Mouse (Mus musculus) embryonic fibroblast, embryonic 13.5 days (primary cell): ENCODE results near the gene Gtf2ird1. TPM values are rescaled to one million over a fixed set of nuclear protein-coding genes. Genes with fewer than 3 reads are reported as not detected.

ENCODE experiments used
- H3K27ac ChIP-seq: 2 replicates; pipeline ENCODE4 v1.5.1; 2012; ENCODE audit warnings: low read length, control low read depth, inconsistent platforms; ENCODE audit not compliant: insufficient read depth
- H3K4me1 ChIP-seq: 2 replicates; pipeline ENCODE4 v1.6.1; 2011; ENCODE audit warnings: low read length; ENCODE audit not compliant: control insufficient read depth, insufficient read depth
- H3K4me3 ChIP-seq: 2 replicates; pipeline ENCODE4 v1.5.1; 2011; ENCODE audit warnings: mild to moderate bottlenecking, control low read depth, low read length; ENCODE audit not compliant: insufficient read depth
- CTCF ChIP-seq: IDR thresholded peaks from 2 replicates; pipeline ENCODE4 v1.5.1; 2011; ENCODE audit warnings: mild to moderate bottlenecking, control low read depth, low read length, moderate library complexity, borderline replicate concordance; ENCODE audit not compliant: insufficient read depth
- POLR2A ChIP-seq: IDR thresholded peaks from 2 replicates; pipeline ENCODE4 v1.6.1; 2011; ENCODE audit warnings: low read depth, mild to moderate bottlenecking, control low read depth, low read length, moderate library complexity
- polyA plus RNA-seq: library from polyadenylated mRNA; stranded (reverse); fragments of >200 nt; gene quantifications from 2 replicates; pipeline ENCODE4 v1.2.4, GENCODE M21; 2011; ENCODE audit warnings: low read depth; ENCODE audit not compliant: missing spikeins, insufficient read length

Gtf2ird1 gene
- polyA plus RNA-seq, 1 experiment = 58.2 TPM

GRCm38 (mm10) chr5:134445895-134446294, 10.6 kb downstream of the Gtf2ird1 start:
- Histone ChIP-seq H3K4me1 (peaks cover 6% of the 10 kb centered on the region; the same call in 1 of the 2 replicates), H3K27ac (no peak overlapping the region), H3K4me3 (no peak overlapping the region)
- TF ChIP-seq POLR2A (no peak), CTCF (no peak)

DNA sequence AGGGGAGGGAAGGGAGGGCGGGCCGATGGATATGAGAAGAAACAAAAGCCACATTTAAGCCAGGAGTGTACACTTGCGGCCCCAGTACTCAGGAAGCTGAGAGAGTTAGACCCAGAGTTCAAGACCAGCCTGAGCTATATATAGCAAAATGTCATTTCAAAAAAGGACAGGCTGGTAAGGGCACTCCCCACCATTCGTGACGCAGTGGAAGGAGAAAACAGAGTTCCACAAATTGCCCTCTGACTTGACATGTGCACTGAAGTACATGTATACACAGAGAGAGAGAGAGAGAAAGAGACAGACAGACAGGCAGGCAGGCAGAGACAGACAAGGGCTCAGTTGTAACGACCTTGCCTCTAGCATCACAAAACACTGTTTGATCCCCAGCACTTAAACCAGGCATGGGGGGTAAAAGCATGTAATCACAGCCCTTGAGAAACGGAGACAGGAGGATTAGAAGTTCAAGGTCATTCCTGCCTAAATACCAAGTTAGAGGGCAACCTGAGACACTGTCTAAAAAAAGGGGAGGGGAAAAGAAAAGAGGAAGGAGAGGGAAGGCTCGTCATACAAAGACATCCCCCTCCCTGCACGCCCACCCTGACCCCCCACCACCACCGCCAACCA, 11.2 kb downstream of the Gtf2ird1 start:
- Histone ChIP-seq H3K27ac (no peak overlapping the region), H3K4me3 (no peak overlapping the region), H3K4me1 (peaks cover 8% of the 10 kb centered on the region; the same call in 1 of the 2 replicates)
- TF ChIP-seq POLR2A (no peak), CTCF (no peak)

DNA sequence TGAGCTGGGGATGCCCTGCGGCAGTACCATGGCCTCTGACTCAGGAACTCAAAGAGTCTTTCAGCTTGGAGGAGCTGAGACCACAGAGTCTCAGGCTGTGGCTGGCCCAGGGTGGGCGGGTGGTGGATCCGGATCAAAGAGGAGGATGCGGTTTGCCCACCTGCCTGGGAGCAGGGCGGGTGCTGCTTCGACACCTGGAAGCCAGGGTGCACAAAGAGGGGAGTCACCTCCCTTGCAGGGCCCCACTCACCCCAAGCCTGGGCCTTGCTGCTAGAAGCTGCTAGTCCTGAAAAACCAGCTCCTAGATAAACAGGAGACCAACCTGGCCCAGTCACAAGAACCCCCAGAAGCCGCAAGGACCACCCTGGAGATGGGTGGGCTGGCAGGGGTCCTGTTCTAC, 12.0 kb downstream of the Gtf2ird1 start:
- H3K27ac ChIP-seq = no peak overlapping the region
- peaks cover 10% of the 10 kb centered on the region; the same call in 1 of the 2 replicates for H3K4me1 ChIP-seq
- no peak overlapping the region for H3K4me3 ChIP-seq
- TF ChIP-seq POLR2A (no peak), CTCF (no peak)

DNA sequence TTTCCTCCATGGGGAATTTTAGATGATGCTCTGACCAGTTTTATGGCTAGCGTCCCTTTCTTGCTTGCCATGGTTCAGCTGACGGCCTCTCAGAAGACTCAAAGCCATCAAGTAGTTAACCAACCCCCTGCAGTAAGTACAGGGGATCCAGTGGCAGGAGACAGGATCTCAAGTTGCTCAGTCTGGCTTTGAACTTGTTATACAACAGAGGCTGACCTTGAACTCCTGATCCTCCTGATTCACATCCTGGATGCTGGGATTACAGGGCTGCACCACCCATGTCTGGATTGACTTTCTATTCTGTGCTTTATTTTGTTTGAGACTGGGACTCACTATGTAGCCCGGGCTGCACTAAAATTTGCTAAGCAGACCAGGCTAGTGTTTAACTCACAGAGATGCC, 14.4 kb downstream of the Gtf2ird1 start:
- TF ChIP-seq CTCF (no peak), POLR2A (no peak)
- Histone ChIP-seq H3K4me1 (peaks cover 11% of the 10 kb centered on the region; the same call in 1 of the 2 replicates), H3K4me3 (no peak overlapping the region)

DNA sequence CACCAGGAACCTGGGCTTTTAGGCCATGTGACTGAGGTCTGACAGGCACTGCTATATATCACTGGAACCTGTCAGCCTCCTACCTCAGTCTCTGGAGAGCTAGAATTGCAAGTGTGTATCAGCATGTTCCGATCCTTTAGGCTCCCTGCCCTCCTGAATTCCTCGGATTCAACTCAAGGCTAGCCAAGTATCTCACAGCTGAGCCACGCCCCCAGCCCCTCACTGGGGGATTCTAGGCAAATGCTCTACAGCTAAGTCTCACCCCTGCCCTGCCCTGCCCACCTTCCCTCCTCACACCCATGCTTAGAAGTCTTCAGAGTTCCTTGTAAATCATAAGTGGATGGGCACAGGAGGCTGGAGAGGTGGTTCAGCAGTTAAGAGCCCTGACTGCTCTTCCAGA, 15.4 kb downstream of the Gtf2ird1 start:
- no peak overlapping the region for H3K4me3 ChIP-seq
- peaks cover 11% of the 10 kb centered on the region; the same call in 1 of the 2 replicates for H3K4me1 ChIP-seq
- no peak overlapping the region for H3K27ac ChIP-seq
- TF ChIP-seq CTCF (no peak), POLR2A (no peak)

More for the DNA sequence above, 14.4 kb downstream of the Gtf2ird1 start:
- no peak overlapping the region for H3K27ac ChIP-seq

DNA sequence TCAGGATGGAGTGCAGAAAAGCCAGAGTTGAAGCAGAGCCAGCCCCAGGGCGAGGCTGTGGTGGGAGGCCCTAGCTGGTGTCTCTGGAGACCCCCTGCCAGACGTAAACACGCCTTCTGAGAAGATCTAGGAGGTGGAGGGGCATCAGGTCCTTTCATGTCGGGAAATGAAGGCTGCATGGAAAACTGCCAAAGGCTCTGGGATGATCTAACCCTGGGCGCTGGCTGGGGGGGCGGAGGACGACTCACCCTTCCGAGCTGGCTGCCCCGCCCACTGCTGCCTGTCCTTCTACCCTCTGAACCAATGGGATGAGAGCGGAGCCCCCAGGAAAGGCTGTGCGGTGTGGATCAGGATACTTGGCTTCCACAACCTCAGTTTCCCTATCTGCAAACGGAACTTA, 16.4 kb downstream of the Gtf2ird1 start:
- Histone ChIP-seq H3K4me1 (0 out of 2 replicates have a peak, but pooled peaks cover 8% of the 10 kb centered on the region), H3K4me3 (no peak overlapping the region), H3K27ac (peak overlapping the region; percentile 5; the same call in 1 of the 2 replicates)
- no peak for TF ChIP-seq POLR2A
- TF ChIP-seq CTCF = no peak

- Histone ChIP-seq H3K4me3 (no peak overlapping the region), H3K4me1 (0 out of 2 replicates have a peak, but pooled peaks cover 8% of the 10 kb centered on the region), H3K27ac (no peak overlapping the region)
- TF ChIP-seq CTCF = no peak
- no peak for TF ChIP-seq POLR2A
Measured at GRCm38 (mm10) chr5:134439481-134439880, 17.0 kb downstream of the Gtf2ird1 start.

- no peak overlapping the region for H3K27ac ChIP-seq
- H3K4me1 ChIP-seq = 0 out of 2 replicates have a peak, but pooled peaks cover 8% of the 10 kb centered on the region
- H3K4me3 ChIP-seq = no peak overlapping the region
- TF ChIP-seq POLR2A = no peak
- TF ChIP-seq CTCF = no peak
Measured at GRCm38 (mm10) chr5:134438676-134439425, 17.7 kb downstream of the Gtf2ird1 start.

DNA sequence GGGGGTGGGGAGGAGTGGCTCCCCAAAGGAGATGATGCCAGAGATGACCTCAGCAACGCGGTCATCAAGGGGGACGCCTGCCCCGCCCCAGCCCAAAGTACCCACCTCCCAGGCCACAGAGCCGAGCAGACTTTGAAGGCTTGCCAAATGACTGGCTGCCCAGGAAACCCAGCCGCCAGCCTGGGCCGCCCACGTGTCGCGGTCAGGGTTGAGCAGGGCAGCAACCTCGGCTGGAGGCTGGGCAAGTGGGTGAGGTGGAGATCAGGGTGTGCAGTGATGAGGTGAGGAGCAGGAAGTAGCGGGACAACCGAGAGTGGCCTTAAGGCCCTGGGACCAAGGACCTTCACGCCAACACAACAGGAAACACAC, 19.1 kb downstream of the Gtf2ird1 start:
- H3K27ac ChIP-seq = no peak overlapping the region

More for the DNA sequence above, 19.1 kb downstream of the Gtf2ird1 start:
- 0 out of 2 replicates have a peak, but pooled peaks cover 8% of the 10 kb centered on the region for H3K4me1 ChIP-seq
- no peak for TF ChIP-seq CTCF
- TF ChIP-seq POLR2A = no peak
- H3K4me3 ChIP-seq = no peak overlapping the region
